Mouse (Mus musculus) stomach, postnatal 0 days (tissue): ENCODE data around the gene Kcnh3.

ENCODE experiments used
- CTCF ChIP-seq: IDR thresholded peaks from 2 replicates; pipeline ENCODE4 v1.5.1; 2016; ENCODE audit warnings: antibody characterized with exemption, low read depth, mild to moderate bottlenecking, moderate library complexity
- EP300 ChIP-seq: optimal IDR thresholded peaks from 2 replicates; pipeline ENCODE3; 2016; ENCODE audit warnings: antibody characterized with exemption

DNA sequence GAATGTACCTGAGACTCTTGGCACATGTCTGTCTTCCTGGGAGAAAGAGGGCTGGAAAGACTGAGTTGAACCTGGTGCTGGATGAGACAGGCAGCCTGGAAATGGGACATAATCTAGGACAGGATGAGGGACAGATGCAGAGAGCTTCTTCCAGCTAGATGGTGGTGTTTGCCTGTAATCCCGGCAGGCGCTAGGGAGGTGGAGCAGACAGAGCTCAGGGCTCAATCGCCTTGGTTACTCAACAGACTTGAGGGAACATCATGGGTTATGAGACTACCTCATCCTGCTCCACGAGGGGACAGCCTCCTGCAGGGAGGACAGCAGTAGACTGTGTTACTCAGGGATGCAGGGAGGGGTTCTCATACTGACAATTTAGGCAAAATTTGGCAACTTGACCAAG is 16.6 kb downstream of the Kcnh3 start:
- TF ChIP-seq CTCF = no peak
- no peak for TF ChIP-seq EP300
